Mouse (Mus musculus) liver, embryonic 13.5 days (tissue): Measurements from ENCODE around the gene Alg3. TPM values are rescaled to one million over a fixed set of nuclear protein-coding genes. Genes with fewer than 3 reads are reported as not detected.

Experiments used
- ATAC-seq: fragments of 200-750 bp; cut with Nextera tagmentation; 2 replicates; pipeline ENCODE4 v1.8.0; 2017; ENCODE audit warnings: low read depth, mild to moderate bottlenecking, moderate number of reproducible peaks, moderate library complexity
- DNase-seq: peaks from one replicate; pipeline ENCODE4 v3.0.0; 2022
- H3K27ac ChIP-seq: fragments of 300-500 bp; sonication (generic); 2 replicates; pipeline ENCODE4 v1.5.1; 2015; ENCODE audit warnings: moderate library complexity, mild to moderate bottlenecking, inconsistent platforms
- H3K27me3 ChIP-seq: fragments of 300-500 bp; sonication (generic); 2 replicates; pipeline ENCODE4 v1.6.1; 2015; ENCODE audit warnings: mild to moderate bottlenecking, inconsistent platforms
- H3K36me3 ChIP-seq: fragments of 300-500 bp; sonication (generic); 2 replicates; pipeline ENCODE4 v1.6.1; 2015; ENCODE audit warnings: mild to moderate bottlenecking, inconsistent platforms
- H3K4me1 ChIP-seq: fragments of 300-500 bp; sonication (generic); replicated peaks from 2 replicates; pipeline ENCODE4 v1.6.1; 2015; ENCODE audit warnings: inconsistent platforms
- H3K4me2 ChIP-seq: fragments of 300-500 bp; sonication (generic); 2 replicates; pipeline ENCODE4 v1.6.1; 2015; ENCODE audit warnings: inconsistent platforms, mild to moderate bottlenecking, moderate library complexity
- H3K4me3 ChIP-seq: fragments of 300-500 bp; sonication (generic); replicated peaks from 2 replicates; pipeline ENCODE4 v1.5.1; 2015; ENCODE audit warnings: mild to moderate bottlenecking, inconsistent platforms
- H3K9ac ChIP-seq: fragments of 300-500 bp; sonication (generic); 2 replicates; pipeline ENCODE4 v1.6.1; 2015; ENCODE audit warnings: mild to moderate bottlenecking, inconsistent platforms
- H3K9me3 ChIP-seq: fragments of 300-500 bp; sonication (generic); replicated peaks from 2 replicates; pipeline ENCODE4 v1.6.1; 2016; ENCODE audit warnings: inconsistent platforms
- WGBS: fragments of 180-500 bp; shearing (Covaris S2); methylation state at CpG from one replicate; pipeline ENCODE4 v1.1.7; 2015; ENCODE audit not compliant: insufficient replicate concordance; 5-methylcytosine and 5-hydroxymethylcytosine counted together
- polyA plus RNA-seq: library from polyadenylated mRNA; unstranded; fragments of >200 nt; fragmentation: Nextera tagmentation; extraction: Ambion mirVana; gene quantifications from 2 replicates; pipeline ENCODE4 v1.2.1, GENCODE M21; 2015

The Alg3 gene
- polyA plus RNA-seq, 1 experiment from 2014 or later = 27.6 TPM

DNA sequence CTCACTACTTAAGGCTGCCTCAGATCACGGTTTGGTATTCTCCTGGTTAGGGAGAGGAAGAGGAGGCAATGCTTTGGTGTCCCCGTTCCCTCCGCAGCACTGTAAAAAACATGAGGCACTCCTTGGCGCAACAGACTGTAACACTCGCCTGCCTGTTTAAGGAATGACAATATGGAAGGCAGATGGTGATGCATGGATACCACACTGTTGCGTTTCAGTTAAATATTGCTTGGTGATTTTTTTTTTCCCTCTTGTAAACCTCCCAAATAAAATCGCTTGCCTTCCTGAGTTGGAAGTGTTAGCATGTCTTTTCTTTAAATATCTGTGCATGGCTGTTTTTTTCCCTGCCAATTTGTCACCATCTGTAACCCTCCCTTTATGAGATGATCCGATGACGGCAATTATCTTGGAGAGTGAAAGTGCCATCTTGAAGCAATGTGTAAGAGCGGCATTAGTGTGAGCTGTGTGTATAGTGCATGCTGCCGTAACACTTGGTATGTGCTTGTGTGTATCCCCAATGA, 17.4 kb upstream of the Alg3 start:
- Histone ChIP-seq H3K9me3 (no peaks in the 10 kb centered on the region), H3K27me3 (peaks cover 58% of the 10 kb centered on the region), H3K27ac (no peak overlapping the region), H3K4me1 (peaks cover 5% of the 10 kb centered on the region), H3K4me2 (no peak overlapping the region; the same call in 1 of the 2 replicates), H3K4me3 (no peak overlapping the region), H3K9ac (no peak overlapping the region), H3K36me3 (no peaks in the 10 kb centered on the region)
- no peak for ATAC-seq
- WGBS = 63% methylated on average over 11 of the region's 11 CpGs
- no peak for DNase-seq

DNA sequence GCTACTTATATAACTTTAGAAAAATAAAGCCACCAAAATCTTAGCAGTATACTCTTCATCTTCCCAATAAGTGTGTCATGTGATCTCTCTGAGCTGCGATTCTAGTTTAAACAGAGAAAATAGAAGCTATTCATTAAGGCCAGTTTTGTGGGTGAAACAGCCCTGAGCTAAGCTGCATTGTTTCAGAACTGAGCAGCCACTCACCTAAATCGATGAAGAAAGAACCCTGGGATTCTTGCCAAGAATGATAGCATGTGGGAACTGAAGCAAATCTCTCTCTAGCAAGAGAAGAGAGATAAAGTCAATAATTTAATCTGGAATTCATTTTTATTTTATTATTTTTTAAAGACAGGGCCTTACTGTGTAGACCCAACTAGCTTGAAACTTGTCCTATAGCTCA, 11.7 kb upstream of the Alg3 start:
- peaks cover 35% of the 10 kb centered on the region for H3K4me1 ChIP-seq
- H3K9me3 ChIP-seq = no peaks in the 10 kb centered on the region
- H3K9ac ChIP-seq = no peak overlapping the region
- no peaks in the 10 kb centered on the region for H3K36me3 ChIP-seq
- no peak overlapping the region for H3K4me3 ChIP-seq
- peaks cover 79% of the 10 kb centered on the region for H3K27me3 ChIP-seq
- no peak overlapping the region for H3K4me2 ChIP-seq
- no peak for DNase-seq
- no peak for ATAC-seq
- 63% methylated on average over 2 of the region's 2 CpGs for WGBS
- H3K27ac ChIP-seq = no peak overlapping the region

DNA sequence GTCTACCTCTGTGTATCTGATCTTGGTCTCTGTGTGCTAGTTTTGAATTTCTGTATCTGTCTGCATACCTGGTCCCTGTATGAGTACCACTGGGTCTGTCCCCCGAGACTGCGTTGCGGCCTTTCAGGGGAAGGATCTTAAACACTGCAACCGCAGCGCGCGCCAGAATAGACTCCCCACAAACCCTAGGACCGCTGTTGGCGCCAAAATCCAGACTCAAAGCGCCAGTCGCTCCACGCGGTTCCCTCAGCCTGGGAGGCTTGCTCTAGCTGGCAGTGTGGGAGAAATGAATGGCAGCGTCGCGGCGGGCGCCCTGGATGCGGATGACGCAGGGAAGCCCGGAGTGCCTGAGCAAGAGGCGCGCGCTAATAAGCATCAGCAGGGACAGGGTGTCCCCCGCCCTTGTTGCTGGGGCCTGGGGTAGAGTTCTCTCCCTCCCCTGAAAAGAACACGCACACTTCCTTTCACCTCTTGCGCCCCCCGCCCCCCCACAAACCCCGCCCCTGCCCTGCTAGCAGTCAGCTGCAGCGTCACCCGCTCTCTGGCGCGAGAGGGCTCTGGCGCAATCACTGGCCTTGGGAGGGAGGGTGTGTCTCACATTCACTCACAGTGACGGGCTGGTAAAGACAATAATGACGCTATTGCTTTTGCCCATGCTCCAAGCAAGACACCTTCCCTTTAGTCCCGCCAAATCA, 10.6 kb upstream of the Alg3 start:
- no peaks in the 10 kb centered on the region for H3K36me3 ChIP-seq
- peak; percentile 42 for ATAC-seq

DNA sequence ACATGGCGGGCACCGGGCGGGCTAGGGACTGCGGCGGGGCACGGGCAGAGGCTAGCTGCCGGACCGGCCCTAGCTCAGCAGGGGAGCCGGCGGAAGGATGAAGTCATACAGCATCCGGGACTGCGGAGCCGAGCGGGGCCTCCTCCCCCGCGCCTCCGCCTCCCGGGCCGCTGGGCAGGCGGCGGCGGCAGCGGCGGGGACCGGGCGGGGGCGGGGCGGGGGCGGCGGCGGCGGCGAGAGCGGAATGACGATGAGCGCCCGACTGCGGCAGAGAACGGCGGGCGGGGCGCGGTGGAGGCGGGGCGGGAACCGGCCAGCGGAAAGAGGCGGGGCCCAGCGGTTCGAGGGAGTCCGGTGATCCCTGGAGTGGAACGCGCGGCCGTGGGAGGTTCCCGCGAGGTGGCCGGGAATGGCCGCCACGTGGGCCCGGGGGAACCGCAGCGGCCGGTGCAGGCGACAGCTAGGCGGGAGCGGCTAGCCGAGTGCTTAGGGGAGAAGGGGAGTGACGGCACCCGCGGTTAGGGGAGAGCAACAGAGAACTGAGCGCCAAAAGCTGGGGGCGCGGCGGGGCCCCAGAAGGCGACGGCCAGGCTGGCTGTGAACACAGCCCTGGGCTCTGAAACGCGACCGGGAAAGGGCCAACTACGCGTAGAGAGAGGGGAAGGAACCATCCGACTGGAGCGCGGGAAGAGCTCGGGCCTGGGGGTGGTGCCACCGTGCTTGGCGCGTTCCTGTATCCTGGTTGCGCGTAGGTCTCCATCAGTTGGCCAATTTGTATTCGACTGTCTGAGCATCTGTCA, 9.9 kb upstream of the Alg3 start, which contains the start of gene Camk2n2:
Gene Camk2n2, minus strand, starts transcription at position 97 of the 800 bp plus-strand sequence.
- Histone ChIP-seq H3K36me3 (no peaks in the 10 kb centered on the region), H3K4me1 (peaks cover 35% of the 10 kb centered on the region), H3K9me3 (no peaks in the 10 kb centered on the region), H3K4me2 (peak within 1 kb of the TSS; percentile 95), H3K9ac (peak within 1 kb of the TSS; percentile 71), H3K27ac (peak within 1 kb of the TSS; percentile 31; the same call in 1 of the 2 replicates), H3K4me3 (peak within 1 kb of the TSS; percentile 69), H3K27me3 (peaks cover 71% of the 10 kb centered on the region)
- WGBS = 1% methylated on average over 80 of the region's 92 CpGs
- DNase-seq = peak; percentile 50
- ATAC-seq = peak; percentile 70

More for the DNA sequence above, 10.6 kb upstream of the Alg3 start:
- Histone ChIP-seq H3K4me1 (peaks cover 35% of the 10 kb centered on the region), H3K9me3 (no peaks in the 10 kb centered on the region), H3K4me2 (peak overlapping the region; percentile 95), H3K27me3 (peaks cover 78% of the 10 kb centered on the region), H3K27ac (0 out of 2 replicates have a peak overlapping the region, but pooled peaks have one; percentile 31), H3K9ac (peak overlapping the region; percentile 71), H3K4me3 (peak overlapping the region; percentile 69)
- DNase-seq = peak; percentile 31
- WGBS = under 1% methylated on average over 37 of the region's 37 CpGs

DNA sequence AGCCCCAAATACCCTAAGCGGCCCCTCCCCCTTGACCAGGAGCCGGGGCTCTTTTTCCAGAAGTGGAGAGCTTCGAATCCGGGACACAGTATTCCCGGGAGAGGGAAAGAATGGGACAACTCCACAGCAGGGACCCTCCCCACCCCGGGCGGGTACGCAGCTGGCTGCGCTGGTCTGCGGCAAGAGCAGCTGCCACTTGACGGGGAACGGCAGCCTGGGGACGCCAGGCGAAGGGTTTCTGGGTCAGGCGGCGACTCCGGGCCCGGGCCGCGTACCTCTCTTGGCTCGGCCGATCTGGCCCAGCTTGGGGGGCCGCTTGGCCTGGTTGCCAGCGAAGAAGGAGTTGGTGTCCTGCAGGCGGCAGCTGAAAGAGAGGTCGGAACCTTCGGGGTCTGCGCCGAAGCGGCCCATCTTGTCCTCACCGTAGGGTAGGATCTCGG, 9.2 kb upstream of the Alg3 start:
- Histone ChIP-seq H3K27me3 (peaks cover 69% of the 10 kb centered on the region), H3K27ac (no peak overlapping the region)

DNA sequence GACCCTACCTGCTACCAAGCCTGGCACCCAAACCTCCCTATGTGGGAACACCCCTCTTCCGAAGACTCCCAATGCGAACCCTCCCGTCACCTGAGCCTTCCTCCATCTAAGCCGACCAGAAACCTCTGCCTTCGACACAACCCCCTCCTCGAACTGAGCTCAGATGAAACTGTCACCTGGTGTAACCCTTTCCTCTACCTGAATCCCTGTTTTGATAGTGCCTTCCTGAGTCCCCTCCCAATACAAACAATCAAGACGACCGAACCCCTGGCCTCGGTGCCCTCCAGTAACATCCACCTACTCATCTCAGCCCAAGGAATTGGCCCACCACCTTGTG, 8.8 kb upstream of the Alg3 start:
- Histone ChIP-seq H3K4me3 (peak overlapping the region; percentile 69), H3K4me2 (peak overlapping the region; percentile 95), H3K27me3 (peaks cover 69% of the 10 kb centered on the region), H3K9me3 (no peaks in the 10 kb centered on the region), H3K27ac (no peak overlapping the region), H3K4me1 (peaks cover 35% of the 10 kb centered on the region), H3K9ac (peak overlapping the region; percentile 71; the same call in 1 of the 2 replicates), H3K36me3 (no peaks in the 10 kb centered on the region)
- DNase-seq (no peak), ATAC-seq (no peak)
- whole genome bisulfite sequencing = 0% methylated on average over 9 of the region's 9 CpGs

More for the DNA sequence above, 9.2 kb upstream of the Alg3 start:
- DNase-seq = no peak
- Histone ChIP-seq H3K36me3 (no peaks in the 10 kb centered on the region), H3K9me3 (no peaks in the 10 kb centered on the region), H3K9ac (peak overlapping the region; percentile 71), H3K4me1 (peaks cover 35% of the 10 kb centered on the region), H3K4me3 (peak overlapping the region; percentile 69), H3K4me2 (peak overlapping the region; percentile 95)
- WGBS = 1% methylated on average over 32 of the region's 32 CpGs
- ATAC-seq = no peak

DNA sequence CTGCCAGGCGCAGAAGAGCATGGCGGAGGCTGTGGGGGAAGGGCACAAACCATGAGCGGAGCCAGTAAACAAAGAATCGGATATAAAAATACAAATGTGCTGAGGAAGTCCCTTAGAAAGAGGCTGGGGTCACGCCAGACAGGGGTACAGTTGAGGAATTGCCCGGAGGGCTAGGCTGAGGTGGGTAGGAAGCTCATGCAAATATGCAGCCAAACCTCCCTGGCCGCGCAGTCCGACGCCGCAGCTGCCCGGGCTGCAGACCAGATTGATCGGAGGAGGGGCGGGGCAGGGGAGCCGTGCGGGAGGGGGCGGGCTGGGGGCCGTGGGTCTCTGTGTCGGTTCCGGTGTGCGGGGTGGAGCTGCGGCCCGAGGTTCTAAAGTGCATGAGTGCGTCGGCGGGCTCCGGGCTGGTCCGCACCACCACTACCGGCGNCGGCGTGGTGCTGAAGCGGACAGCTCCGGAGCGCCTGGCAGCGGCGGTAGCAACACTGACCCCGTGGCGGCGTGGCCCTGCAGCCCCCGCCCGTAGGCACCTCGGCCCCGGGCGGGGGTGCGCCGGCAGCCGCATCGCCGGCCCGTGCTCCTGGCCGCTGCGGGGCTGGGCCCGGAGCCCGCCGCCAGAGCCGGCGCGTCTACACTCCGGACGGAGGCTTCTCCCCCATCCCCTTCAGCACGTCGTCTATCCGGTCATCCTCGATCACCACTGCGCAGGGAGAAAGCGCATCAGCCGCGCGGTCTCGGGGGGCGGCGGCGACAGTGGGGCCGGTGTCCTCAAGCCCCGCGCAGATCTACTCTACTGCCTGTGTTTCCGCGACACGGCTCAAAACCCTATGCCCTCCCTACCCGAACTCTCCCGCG, 8.2 kb upstream of the Alg3 start:
- peak overlapping the region; percentile 95 for H3K4me2 ChIP-seq
- no peaks in the 10 kb centered on the region for H3K9me3 ChIP-seq
- DNase-seq (no peak), ATAC-seq (peak; percentile 25)
- H3K4me1 ChIP-seq = peaks cover 35% of the 10 kb centered on the region
- H3K4me3 ChIP-seq = peak overlapping the region; percentile 69
- H3K9ac ChIP-seq = 0 out of 2 replicates have a peak overlapping the region, but pooled peaks have one; percentile 71
- H3K27ac ChIP-seq = no peak overlapping the region
- WGBS = 4% methylated on average over 69 of the region's 83 CpGs
- H3K36me3 ChIP-seq = no peaks in the 10 kb centered on the region
- H3K27me3 ChIP-seq = peaks cover 69% of the 10 kb centered on the region

DNA sequence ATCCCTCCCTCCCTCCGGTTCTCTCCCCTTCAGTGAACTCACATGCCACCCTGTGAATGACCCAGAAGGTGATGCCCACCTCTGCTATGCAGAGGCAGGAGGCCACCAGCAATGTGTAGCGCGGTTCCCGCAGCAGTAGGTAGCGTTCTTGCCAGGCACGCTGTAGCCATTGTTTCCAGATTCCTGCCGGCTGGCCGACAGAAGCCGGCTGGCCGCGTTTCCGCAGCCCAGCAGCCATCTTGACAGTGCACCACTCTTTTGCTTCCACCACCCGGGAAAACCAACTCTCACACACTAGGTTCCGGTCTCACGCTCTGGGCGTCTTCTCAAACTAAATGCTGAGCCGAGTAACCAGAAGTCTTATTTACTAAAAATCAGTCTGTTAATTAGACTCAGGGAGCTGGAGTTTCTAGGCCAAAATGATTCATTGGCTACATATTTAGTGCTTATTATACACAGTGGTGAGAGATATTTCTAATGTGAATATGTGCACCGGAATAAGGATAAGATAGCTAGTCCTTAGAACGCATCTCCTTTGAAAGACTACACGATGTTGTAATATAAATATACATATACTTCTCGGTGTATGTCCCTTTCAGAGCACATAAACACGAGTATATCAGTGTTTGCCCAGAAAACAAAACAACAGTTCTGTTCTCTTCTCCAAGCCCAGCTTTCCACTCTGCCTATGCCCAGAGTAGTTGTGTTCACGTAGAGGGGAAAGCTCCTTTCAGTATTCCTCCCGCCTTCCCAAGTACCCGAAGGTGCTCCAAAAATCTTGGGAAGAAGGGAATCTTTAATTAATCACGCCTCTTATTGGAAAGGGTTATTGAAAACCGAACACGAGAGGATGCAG, 806 bp downstream of the Alg3 start:
- H3K27ac ChIP-seq = peak overlapping the region; percentile 80
- H3K27me3 ChIP-seq = no peaks in the 10 kb centered on the region
- under 1% methylated on average over 28 of the region's 28 CpGs for WGBS
- H3K4me1 ChIP-seq = peaks cover 35% of the 10 kb centered on the region
- DNase-seq (peak; percentile 71), ATAC-seq (peak; percentile 45)
- H3K4me3 ChIP-seq = peak overlapping the region; percentile 78
- H3K9me3 ChIP-seq = no peaks in the 10 kb centered on the region
- H3K36me3 ChIP-seq = peaks cover 37% of the 10 kb centered on the region
- peak overlapping the region; percentile 92 for H3K4me2 ChIP-seq
- H3K9ac ChIP-seq = peak overlapping the region; percentile 82

DNA sequence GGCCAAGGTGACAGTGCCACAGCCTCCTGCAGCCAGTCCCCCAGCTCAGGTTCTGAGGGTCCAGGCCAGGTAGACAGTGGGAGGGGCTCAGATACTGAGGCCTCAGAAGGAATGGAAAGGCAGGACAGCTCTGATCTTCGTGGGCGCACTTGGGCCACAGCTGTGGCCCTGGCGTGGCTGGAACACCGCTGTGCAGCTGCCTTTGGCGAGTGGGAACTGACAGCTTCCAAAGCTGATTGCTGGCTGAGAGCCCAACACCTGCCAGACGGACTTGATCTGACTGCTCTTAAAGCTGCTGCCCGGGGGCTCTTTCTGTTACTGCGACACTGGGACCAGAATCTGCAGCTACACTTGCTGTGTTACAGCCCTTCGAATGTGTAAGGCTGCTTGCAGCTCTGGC, 6.8 kb downstream of the Alg3 start:
- H3K4me1 ChIP-seq = peaks cover 12% of the 10 kb centered on the region
- DNase-seq (no peak), ATAC-seq (no peak)
- H3K4me2 ChIP-seq = no peak overlapping the region
- H3K9me3 ChIP-seq = no peaks in the 10 kb centered on the region
- no peak overlapping the region for H3K27ac ChIP-seq
- H3K4me3 ChIP-seq = no peak overlapping the region
- peaks cover 50% of the 10 kb centered on the region for H3K36me3 ChIP-seq
- WGBS = 74% methylated on average over 9 of the region's 9 CpGs
- peaks cover 3% of the 10 kb centered on the region; the same call in 1 of the 2 replicates for H3K27me3 ChIP-seq
- no peak overlapping the region for H3K9ac ChIP-seq

DNA sequence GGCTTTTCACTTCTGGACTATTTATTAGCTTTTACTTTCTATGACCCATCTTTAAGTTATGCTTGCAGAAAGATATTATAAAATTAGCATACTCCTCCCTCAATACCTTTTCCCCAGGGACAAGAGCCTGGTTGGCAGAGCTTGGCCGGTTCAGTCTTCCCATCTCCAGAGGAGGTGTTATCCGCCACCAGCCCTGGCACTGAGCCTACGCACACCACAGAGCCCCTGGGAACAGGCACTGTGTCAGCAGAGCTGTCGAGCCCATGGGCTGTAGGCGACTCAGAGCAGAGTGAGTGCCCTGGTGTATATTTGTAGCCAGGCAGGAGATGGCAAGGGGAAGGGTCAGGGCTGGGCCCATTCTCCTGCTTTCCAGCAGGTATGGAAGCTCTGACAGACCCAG, 11.0 kb downstream of the Alg3 start:
- no peak overlapping the region for H3K4me3 ChIP-seq
- DNase-seq (no peak), ATAC-seq (no peak)
- peaks cover 20% of the 10 kb centered on the region for H3K4me1 ChIP-seq
- H3K9me3 ChIP-seq = no peaks in the 10 kb centered on the region
- no peak overlapping the region for H3K4me2 ChIP-seq
- 67% methylated on average over 5 of the region's 5 CpGs for WGBS
- no peak overlapping the region for H3K9ac ChIP-seq
- H3K36me3 ChIP-seq = peaks cover 14% of the 10 kb centered on the region
- no peak overlapping the region for H3K27ac ChIP-seq
- peaks cover 3% of the 10 kb centered on the region; the same call in 1 of the 2 replicates for H3K27me3 ChIP-seq
